Mouse (Mus musculus) kidney, postnatal 14 days (tissue): ENCODE results near the gene Rdh12.
A peak's percentile ranks its signal among the peaks of the same experiment; 100 is the strongest.

Experiments used
- DNase-seq: peaks from one replicate; pipeline ENCODE4 v3.0.0; 2022; ENCODE audit warnings: mixed read lengths

Gene Rdh12

DNA sequence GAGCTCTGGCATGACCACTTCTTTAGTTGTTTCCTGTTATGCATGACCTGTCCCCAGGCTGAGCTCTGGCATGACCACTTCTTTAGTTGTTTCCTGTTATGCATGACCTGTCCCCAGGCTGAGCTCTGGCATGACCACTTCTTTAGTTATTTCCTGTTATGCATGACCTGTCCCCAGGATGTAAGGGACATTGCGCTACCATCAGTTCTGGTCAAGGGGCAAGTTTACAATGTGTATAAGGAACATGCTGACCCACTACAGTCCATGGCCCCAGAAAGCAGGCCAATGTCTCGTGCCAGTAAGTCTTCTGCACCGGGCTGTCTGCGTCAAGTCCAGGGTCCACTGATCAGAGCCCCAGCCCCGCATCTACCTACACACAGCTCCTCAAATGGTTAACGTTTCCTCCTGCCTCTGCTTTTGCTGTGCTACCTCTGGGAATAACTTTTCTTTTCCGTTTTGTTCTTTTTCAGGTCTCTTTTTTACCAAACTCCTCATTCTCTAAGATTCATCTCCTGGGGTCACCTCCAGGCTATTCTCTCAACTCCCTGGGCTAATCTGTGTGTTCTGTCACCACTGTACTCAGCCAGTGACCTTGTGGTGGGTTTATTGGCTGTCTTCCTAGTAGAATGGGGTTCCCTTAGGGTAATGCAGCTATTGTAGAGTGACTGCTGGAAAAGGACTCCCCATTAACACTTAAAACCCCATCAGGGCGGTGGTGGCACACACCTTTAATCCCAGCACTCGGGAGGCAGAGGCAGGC is 44.8 kb downstream of the Rdh12 start:
- DNase-seq: peak; percentile 56

DNA sequence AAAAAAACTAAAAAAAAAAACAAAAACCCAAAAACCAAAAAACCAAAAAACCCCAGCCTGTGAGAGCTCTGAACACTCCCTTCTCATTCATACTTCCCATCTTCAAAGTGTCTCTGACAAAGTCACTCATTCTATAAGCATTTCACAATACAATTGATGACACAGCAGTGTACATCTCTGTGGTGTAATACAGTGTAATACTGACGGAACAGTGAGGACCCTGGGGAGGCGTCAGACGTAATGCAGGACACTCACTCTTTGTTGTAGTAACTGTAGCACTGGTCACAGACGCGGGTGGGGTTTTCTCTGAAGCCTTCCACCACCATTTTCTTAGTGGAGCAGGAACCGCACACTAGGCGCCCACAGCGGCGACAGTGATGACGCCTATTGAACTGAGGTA is 46.3 kb downstream of the Rdh12 start:
- DNase-seq: no peak

DNA sequence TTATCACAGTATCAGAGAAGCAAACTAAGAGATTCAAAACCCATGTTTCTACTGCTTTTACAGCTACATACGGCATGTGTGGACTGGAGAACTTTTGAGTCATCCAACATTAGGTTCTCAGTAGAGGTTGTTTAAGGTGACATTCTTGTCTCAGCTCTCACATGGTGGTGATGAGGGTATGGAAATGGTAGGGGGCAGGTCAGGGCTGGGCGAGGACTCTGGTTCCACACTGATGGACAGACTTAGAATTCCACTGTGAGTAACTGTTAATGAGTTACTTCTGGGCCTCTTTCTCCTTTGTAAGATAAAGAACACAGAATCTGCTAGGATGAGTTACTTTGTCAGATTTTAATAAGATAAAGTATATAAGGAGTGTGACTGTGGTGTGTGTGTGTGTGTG is 51.4 kb downstream of the Rdh12 start:
- peak; percentile 37 for DNase-seq

DNA sequence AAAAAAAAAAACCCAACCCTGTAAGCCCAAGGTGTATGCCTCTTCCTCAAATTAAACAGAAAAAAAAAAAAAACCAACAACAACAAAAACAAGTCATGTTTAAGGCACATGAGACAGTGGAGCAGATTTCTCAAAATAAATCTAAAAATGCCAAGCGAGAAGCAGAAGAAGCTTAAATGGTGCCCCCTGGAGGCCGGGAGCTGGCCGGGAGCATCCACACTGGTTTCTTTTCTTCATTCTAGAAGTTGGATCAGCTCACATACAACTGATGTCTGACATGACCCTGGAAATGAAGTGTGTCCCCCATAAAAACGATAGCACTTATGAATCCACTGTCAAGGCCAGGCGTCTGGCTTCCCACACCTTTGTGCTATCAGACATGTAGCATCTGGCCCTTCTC is 52.3 kb downstream of the Rdh12 start:
- peak; percentile 50 for DNase-seq
